Mouse (Mus musculus): Measurements from ENCODE around the gene Me3.

GRCm38 (mm10) chr7:89676176-89676575, 44.0 kb downstream of the Me3 start:
- TF ChIP-seq CTCF (IDR thresholded peaks at IDR 0.05; ENCODE audit: control insufficient read depth, insufficient read depth, insufficient read length) (no peak), MYOD1 (IDR thresholded peaks at IDR 0.05; ENCODE audit: control insufficient read depth, insufficient read length, low read depth) (no peak), MYOG (IDR thresholded peaks at IDR 0.05; ENCODE audit: control insufficient read depth, extremely low read depth, insufficient read length) (no peak), CEBPB (IDR thresholded peaks at IDR 0.05; ENCODE audit: low read depth) (no peak), USF1 (IDR thresholded peaks at IDR 0.05; ENCODE audit: low read depth) (no peak), FOSL1 (IDR thresholded peaks at IDR 0.05; ENCODE audit: insufficient read depth, low read length, poor library complexity, severe bottlenecking) (no peak), MAX (IDR thresholded peaks at IDR 0.05) (no peak)
